Mouse (Mus musculus) naive thymus-derived CD4-positive, alpha-beta T cell, adult 2 months (primary cell): Measurements from ENCODE around the gene Asb12.
"Not testable (repeated sequence)": the region's sequence is repeated elsewhere in the genome, so short reads cannot be mapped to it uniquely, and the experiment has no call there.

Experiments
- DNase-seq: peaks from one replicate; pipeline ENCODE4 v3.0.0-alpha.2; 2011; ENCODE audit warnings: low read depth

The Asb12 gene

DNA sequence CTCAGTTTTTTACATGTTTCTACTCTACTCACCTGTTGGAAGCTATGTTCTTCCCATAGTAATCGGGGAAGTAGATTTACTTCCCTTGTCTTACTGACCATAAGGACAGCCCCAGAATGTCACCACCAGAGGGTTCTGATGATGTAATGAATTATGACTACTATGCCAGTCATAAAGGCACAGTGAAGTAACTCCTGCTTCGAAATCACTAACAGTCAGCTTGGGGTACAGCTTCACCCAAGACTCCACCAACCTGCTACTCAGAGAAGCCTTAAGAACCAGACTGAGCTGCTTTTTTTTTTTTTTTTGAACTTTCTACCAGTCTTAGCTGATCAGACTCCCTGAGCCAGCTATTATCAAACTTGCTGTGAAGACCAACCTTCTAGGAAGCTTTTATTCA, at the start of gene Asb12, which contains the start of gene Pfn5:
Asb12 (minus strand) TSS at position 101 of the 400 bp plus-strand sequence.
Pfn5 (plus strand) TSS at position 218 of the 400 bp plus-strand sequence.
- DNase-seq, result no peak

- DNase-seq, result no peak
These were observed 42.8 kb upstream of the Asb12 start for GRCm38 (mm10) chrX:95600609-95601008.

GRCm38 (mm10) chrX:95554321-95554720, 3.5 kb downstream of the Asb12 start:
- no peak for DNase-seq

GRCm38 (mm10) chrX:95535493-95535892, 22.3 kb downstream of the Asb12 start:
- not testable (repeated sequence) for DNase-seq

- DNase-seq, result no peak
These were observed 32.6 kb downstream of the Asb12 start for GRCm38 (mm10) chrX:95525166-95525565.

GRCm38 (mm10) chrX:95523883-95524282, 33.9 kb downstream of the Asb12 start:
- DNase-seq, result no peak

- no peak for DNase-seq
These were observed 100.6 kb downstream of the Asb12 start for GRCm38 (mm10) chrX:95457166-95457565.

GRCm38 (mm10) chrX:95445866-95446265, 111.9 kb downstream of the Asb12 start:
- DNase-seq, result no peak

GRCm38 (mm10) chrX:95445141-95445540, 112.6 kb downstream of the Asb12 start:
- peak; percentile 4 for DNase-seq

GRCm38 (mm10) chrX:95444776-95445111, 113.0 kb downstream of the Asb12 start, which contains the start of gene Amer1:
Gene Amer1 (minus strand): TSS chrX:95444872.
- peak; percentile 93 for DNase-seq

- peak; percentile 60 for DNase-seq
These were observed 113.7 kb downstream of the Asb12 start for GRCm38 (mm10) chrX:95443898-95444775.

DNA sequence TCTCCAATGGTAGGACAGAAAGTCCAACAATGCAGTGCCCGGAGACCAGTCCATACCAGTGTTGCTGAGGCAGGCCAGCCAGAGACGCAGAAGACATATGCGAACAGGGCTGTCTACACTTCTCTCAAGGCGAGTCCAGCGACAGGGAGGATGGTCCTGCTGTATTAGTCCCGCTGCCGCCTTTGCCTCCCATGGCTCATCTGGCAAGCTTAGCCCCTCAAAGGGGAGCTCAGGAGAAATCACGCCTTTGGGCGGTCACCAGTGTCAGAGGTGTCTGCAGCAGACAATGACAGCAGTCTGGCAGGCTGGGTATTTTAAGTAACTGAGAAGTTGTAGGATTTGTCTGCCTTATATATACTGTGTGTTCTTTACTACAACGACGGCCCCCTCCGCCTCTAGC, 114.4 kb downstream of the Asb12 start:
- DNase-seq, result no peak

- no peak for DNase-seq
These were observed 115.5 kb downstream of the Asb12 start for GRCm38 (mm10) chrX:95442261-95442660.

DNA sequence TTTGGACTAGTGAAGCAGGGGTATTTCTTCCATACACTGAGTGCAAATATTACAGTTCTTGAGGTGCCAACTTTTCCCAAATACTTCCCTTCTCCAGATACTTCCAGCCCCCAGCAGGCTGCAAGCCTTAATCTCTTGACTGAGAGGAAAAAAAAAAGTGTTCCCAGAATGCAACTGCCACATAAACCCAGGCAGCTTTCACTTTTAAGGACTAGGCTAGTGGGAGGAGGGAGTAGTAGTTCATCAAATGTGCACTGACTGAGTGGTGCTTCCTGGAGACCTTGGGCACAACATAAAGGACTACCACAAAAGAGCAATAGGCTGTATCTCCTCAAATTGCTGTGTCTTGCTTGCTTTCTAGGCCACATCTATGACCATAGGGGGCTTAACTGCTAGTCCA, 116.5 kb downstream of the Asb12 start:
- peak; percentile 28 for DNase-seq

GRCm38 (mm10) chrX:95438491-95438890, 119.3 kb downstream of the Asb12 start:
- DNase-seq, result no peak

DNA sequence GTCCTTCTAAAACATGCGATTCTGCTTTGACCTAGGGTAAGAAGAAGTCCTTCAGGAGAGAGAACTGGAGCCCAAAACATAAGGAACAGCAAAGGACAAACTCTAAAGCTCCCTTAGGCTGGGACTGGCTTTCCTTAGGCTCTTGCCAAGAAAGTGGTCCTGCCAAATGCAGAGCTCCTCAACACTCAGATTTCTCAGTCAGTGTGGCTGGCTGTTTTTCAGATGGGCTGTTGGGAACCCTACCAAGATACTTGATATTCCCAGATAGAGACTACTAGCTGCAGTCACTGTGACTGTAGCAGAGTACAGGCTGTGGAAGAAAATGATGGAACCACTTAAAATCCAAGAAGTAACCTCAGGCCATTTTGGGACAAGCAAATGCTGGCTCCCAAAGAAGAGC, 120.6 kb downstream of the Asb12 start:
- no peak for DNase-seq
